Mouse (Mus musculus) T-helper 1 cell (primary cell): ENCODE data around the gene Pkd1.

Experiments used
- in situ Hi-C: fragments of 300-600 bp; cut with MboI, MseI; formaldehyde crosslinking; loops from one replicate; pipeline ENCODE4 v1.15.1; 2025; ENCODE audit warnings: high pct_unique_total_duplicates

The Pkd1 gene

DNA sequence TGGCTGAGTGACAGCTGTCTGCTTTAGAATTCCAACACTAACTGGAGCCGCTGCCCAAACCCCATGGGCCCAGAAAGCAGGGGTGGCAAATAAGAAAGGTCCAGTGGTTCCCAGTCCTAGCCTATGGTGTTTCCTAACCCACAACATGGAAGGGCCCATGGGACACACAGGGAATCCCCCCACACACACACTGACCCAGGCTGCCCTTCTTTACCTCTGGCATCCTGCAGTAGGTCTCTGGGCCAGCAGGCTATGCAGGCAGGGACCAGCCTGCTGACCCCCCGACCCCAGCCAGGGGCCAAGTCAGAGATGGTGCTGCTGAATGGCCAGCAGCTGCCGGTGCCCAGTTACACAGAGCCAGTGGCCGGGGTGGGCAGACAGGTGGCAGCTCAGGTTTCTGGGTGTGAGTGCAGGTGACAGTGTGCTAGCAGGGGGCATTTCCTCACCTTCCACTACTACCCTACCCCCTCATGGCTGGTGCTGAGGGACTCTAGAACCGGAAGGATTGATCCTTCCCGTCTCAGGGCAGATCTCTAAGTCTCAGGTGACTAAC lies 93.2 kb downstream of the Pkd1 start:
- in situ Hi-C loops: no loop called here

DNA sequence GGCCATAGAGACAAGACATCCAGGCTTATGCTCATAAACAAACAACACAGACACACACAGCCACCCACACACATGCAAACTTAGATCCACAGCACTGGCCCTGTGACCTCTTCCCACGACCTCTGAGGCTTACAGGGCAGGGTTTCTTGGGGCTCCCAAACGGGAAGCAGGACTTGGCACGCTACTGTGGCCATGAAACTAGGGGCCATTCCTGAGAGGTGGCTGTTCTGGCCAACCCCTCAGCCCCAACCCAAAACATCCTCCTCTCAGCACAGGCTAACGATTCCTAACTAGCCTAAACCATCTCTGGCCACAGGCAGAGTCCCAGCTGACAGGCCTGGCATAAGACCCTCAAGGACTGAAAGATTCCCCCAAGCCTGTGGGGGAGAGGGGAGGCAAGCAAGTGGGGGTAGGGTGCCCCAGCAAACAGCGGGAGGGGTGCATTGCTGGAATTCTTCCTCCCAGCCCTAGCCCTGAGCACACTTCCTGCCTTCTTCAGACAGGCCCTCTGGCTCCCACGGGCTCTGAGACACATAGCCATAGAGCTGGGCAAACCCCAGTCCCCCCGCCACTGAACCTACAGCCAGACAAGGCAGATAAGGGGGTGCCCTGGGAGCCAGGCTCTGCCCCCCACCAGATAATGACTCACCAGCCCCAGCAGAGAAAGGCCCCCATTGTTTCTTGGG lies 94.5 kb downstream of the Pkd1 start:
- in situ Hi-C loops: no loop called here

DNA sequence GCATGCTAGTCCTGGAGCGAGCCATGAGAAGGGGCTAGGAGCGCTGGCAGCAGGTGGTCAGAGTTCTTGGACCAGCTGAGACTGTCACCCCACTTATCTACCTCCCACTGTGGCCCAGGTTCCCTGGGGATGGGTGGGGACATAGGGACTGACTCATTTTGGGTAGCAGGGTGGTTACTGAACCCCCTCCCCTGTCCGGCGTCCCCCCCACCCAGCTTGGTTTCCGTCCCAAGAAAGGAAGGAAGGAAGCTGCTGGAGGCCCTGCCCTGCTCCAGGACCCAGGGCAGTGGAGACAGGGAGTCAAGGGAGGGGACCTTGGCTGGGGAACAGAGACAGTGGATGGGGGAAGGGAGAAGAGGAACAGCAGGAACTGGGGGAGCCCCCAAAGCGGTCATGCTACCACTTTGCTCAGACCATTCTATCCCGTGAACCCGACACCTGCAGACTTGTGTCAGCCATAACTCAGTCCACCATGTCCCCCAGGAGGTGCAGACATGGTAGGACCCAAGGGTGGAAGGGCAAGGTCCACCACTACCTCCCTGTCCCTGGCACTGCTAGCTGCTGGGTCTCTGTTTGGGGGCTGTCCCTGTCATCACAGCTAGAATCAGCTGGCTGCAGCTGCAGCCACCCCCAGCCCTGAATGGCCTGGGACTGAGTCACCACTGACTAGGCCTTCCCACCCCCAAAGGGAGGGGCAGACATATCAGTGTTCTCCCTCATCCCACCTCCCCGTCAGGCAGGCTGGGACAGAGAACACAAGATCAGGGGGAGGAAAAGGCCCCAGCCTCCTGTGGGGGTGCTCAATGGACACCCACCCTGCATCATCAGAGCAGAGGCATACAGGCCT lies 95.5 kb downstream of the Pkd1 start:
- in situ Hi-C loops: no loop called here

DNA sequence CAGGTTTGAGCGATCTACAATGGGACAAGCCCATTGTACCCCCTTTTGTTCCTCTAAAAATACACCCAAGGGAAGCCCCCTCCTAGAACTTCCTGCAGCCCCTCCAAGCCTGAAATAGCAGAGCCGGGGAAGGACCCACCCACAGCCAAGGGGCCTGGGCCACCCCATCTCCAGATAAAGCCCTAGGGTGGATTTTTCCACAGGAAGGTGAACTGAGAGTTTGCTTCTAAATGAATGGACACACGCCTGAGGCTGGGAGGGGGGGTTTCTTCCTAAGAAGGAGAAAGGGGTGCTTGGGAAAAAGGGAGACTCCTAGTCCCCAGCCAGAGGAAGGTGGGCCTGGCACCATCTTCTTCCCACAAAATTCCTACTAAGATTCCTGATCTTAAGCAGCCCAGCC lies 96.3 kb downstream of the Pkd1 start:
- in situ Hi-C loops: no loop called here
